Mouse (Mus musculus): ENCODE results near the gene St3gal3.

- TF ChIP-seq CTCF (IDR thresholded peaks at IDR 0.05; ENCODE audit: borderline replicate concordance, insufficient read depth, low read depth, low read length): no peak
- no peak for TF ChIP-seq POLR2A (IDR thresholded peaks at IDR 0.05; ENCODE audit: borderline replicate concordance, insufficient read depth, low read length)
Measured at GRCm38 (mm10) chr4:118044510-118044909, 90.2 kb downstream of the St3gal3 start.

Data from cerebellum, adult 2 months (tissue).